Mouse (Mus musculus): ENCODE results near the gene Vac14.
"Not testable (repeated sequence)": the region's sequence is repeated elsewhere in the genome, so short reads cannot be mapped to it uniquely, and the experiment has no call there.

The Vac14 gene

GRCm38 (mm10) chr8:110648577-110648976 lies 30.2 kb downstream of the Vac14 start:
- DNase-seq (ENCODE audit: low spot score) = no peak

- no peak for DNase-seq (ENCODE audit: low spot score)
Measured at GRCm38 (mm10) chr8:110649286-110649685, 30.9 kb downstream of the Vac14 start.

- no peak for DNase-seq (ENCODE audit: low spot score)
Measured at GRCm38 (mm10) chr8:110650838-110651237, 32.5 kb downstream of the Vac14 start.

- DNase-seq (ENCODE audit: low spot score) = no peak
Measured at GRCm38 (mm10) chr8:110651847-110652246, 33.5 kb downstream of the Vac14 start.

GRCm38 (mm10) chr8:110654075-110655060 lies 36.0 kb downstream of the Vac14 start:
- no peak for DNase-seq (ENCODE audit: low spot score)

GRCm38 (mm10) chr8:110655827-110656226 lies 37.4 kb downstream of the Vac14 start:
- no peak for DNase-seq (ENCODE audit: low spot score)

GRCm38 (mm10) chr8:110657661-110658060 lies 39.3 kb downstream of the Vac14 start:
- DNase-seq (ENCODE audit: low spot score) = no peak

- DNase-seq (ENCODE audit: low spot score) = no peak
Measured at GRCm38 (mm10) chr8:110660121-110660520, 41.7 kb downstream of the Vac14 start.

- DNase-seq (ENCODE audit: low spot score) = no peak
Measured at GRCm38 (mm10) chr8:110662545-110662944, 44.2 kb downstream of the Vac14 start.

- no peak for DNase-seq (ENCODE audit: low spot score)
Measured at GRCm38 (mm10) chr8:110663015-110663742, 44.8 kb downstream of the Vac14 start.

GRCm38 (mm10) chr8:110664202-110664896 lies 46.0 kb downstream of the Vac14 start:
- DNase-seq (ENCODE audit: low spot score) = no peak

GRCm38 (mm10) chr8:110665000-110665399 lies 46.6 kb downstream of the Vac14 start:
- no peak for DNase-seq (ENCODE audit: low spot score)

GRCm38 (mm10) chr8:110667590-110668177 lies 49.3 kb downstream of the Vac14 start:
- not testable (repeated sequence) for DNase-seq (ENCODE audit: low spot score)

GRCm38 (mm10) chr8:110669932-110670628 lies 51.7 kb downstream of the Vac14 start:
- DNase-seq (ENCODE audit: low spot score) = no peak

- no peak for DNase-seq (ENCODE audit: low spot score)
Measured at GRCm38 (mm10) chr8:110671309-110671708, 52.9 kb downstream of the Vac14 start.

GRCm38 (mm10) chr8:110672133-110672532 lies 53.7 kb downstream of the Vac14 start:
- no peak for DNase-seq (ENCODE audit: low spot score)

GRCm38 (mm10) chr8:110673168-110673567 lies 54.8 kb downstream of the Vac14 start:
- DNase-seq (ENCODE audit: low spot score) = no peak

- no peak for DNase-seq (ENCODE audit: low spot score)
Measured at GRCm38 (mm10) chr8:110674589-110674988, 56.2 kb downstream of the Vac14 start.

GRCm38 (mm10) chr8:110676702-110677101 lies 58.3 kb downstream of the Vac14 start:
- DNase-seq (ENCODE audit: low spot score) = no peak

- no peak for DNase-seq (ENCODE audit: low spot score)
Measured at GRCm38 (mm10) chr8:110677174-110677660, 58.8 kb downstream of the Vac14 start.

- no peak for DNase-seq (ENCODE audit: low spot score)
Measured at GRCm38 (mm10) chr8:110678989-110679388, 60.6 kb downstream of the Vac14 start.
